Mouse (Mus musculus) spleen, adult 2 months (tissue): ENCODE results near the gene Polr2e. TPM values are rescaled to one million over a fixed set of nuclear protein-coding genes. Genes with fewer than 3 reads are reported as not detected.
A peak's percentile ranks its signal among the peaks of the same experiment; 100 is the strongest.

Experiments
- DNase-seq, 2 experiments: peaks; one replicate each; pipeline versions ENCODE4 v3.0.0 to v3.0.0-alpha.2; 2012 to 2021; ENCODE audit warnings: low spot score in 2 of 2, low read depth in 1 of 2
- H3K27ac ChIP-seq: fragments of 200-500 bp; 2 replicates; pipeline ENCODE4 v1.5.1; 2012; ENCODE audit warnings: low read length, inconsistent platforms; ENCODE audit not compliant: insufficient read depth
- H3K27me3 ChIP-seq: fragments of 200-500 bp; 2 replicates; pipeline ENCODE4 v1.6.1; 2012; ENCODE audit warnings: mild to moderate bottlenecking, moderate library complexity, low read length, inconsistent platforms; ENCODE audit not compliant: control insufficient read depth, insufficient read depth
- H3K36me3 ChIP-seq: fragments of 200-500 bp; 2 replicates; pipeline ENCODE4 v1.6.1; 2012; ENCODE audit warnings: mild to moderate bottlenecking, low read length, inconsistent platforms; ENCODE audit not compliant: control insufficient read depth, insufficient read depth
- H3K4me1 ChIP-seq: fragments of 200-500 bp; 2 replicates; pipeline ENCODE4 v1.6.1; 2011; ENCODE audit warnings: inconsistent platforms; ENCODE audit not compliant: control insufficient read depth, insufficient read depth, insufficient read length
- H3K4me3 ChIP-seq: fragments of 200-500 bp; 2 replicates; pipeline ENCODE4 v1.5.1; 2011; ENCODE audit warnings: mild to moderate bottlenecking, inconsistent platforms; ENCODE audit not compliant: insufficient read depth, insufficient read length; ENCODE audit errors: extremely low read depth
- CTCF ChIP-seq: fragments of 200-500 bp; IDR thresholded peaks from 2 replicates; pipeline ENCODE4 v1.5.1; 2011; ENCODE audit warnings: mild to moderate bottlenecking, inconsistent platforms; ENCODE audit not compliant: insufficient read depth, insufficient read length, insufficient replicate concordance; ENCODE audit errors: extremely low read depth
- POLR2A ChIP-seq: fragments of 200-500 bp; IDR thresholded peaks from 2 replicates; pipeline ENCODE4 v1.6.1; 2011; ENCODE audit warnings: low read depth, low read length, inconsistent platforms
- WGBS: fragments of 180-500 bp; shearing (Covaris S2); methylation state at CpG from one replicate; pipeline ENCODE4 v1.1.7; 2018; 5-methylcytosine and 5-hydroxymethylcytosine counted together
- polyA plus RNA-seq: library from polyadenylated mRNA; depleted of rRNA; stranded (reverse); fragments of >200 nt; gene quantifications from 2 replicates; pipeline ENCODE4 v1.2.3, GENCODE M21; 2012; rRNA removed

The Polr2e gene
- 139 and 182 TPM in 2 replicates for polyA plus RNA-seq

DNA sequence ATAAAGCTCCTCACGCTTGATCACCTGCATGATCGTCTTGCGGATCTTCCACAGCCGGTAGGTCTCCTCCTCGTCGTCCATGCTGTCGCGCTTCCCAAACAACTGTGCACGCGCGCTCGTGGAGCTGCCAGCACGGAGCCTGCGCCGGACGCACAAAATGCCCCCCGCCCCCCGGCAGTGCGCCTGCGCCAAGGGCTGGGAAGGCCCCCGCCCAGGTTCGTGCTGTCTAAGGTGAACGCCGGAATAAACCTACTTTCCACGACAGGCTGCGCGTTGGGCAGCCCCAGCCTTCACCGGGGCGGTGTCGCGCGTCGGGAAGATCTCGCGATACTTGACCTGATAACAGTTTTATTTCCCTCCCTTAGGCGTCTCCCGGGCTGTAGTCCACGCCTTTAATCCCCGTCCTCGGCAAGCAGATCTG, at the start of gene Polr2e:
Gene Polr2e (minus strand): TSS at position 237 of the 421 bp plus-strand sequence.
- Histone ChIP-seq H3K4me1 (peaks cover 19% of the 10 kb centered on the region; the same call in 1 of the 2 replicates), H3K27ac (peak within 1 kb of the TSS; percentile 58), H3K36me3 (peaks cover 28% of the 10 kb centered on the region), H3K4me3 (peak within 1 kb of the TSS; percentile 90), H3K27me3 (no peaks in the 10 kb centered on the region)
- under 1% methylated on average over 40 of the region's 40 CpGs for WGBS
- peak; percentile 93 to 94 for DNase-seq
- TF ChIP-seq POLR2A (peak; percentile 48), CTCF (no peak)

DNA sequence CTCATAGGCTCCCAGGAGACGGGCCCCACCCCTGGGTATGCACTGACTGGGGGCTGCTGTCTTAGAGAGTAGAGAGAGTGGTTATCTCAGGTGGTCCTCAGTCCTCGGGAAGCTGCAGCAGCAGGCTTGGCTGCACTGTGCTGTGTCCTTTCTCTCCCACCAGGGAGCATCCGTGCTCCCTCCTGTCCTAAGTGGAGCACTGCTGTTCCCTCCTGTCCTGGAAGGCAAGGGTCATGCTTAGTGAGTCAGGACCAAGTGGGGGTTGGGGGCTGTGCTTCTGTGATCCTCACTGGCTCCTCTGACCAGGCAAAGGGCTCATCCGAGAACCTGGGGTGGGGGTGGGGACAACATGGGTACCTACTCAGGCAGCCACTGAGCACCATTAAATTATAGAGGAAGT, 49.6 kb upstream of the Polr2e start:
- Histone ChIP-seq H3K27me3 (no peaks in the 10 kb centered on the region), H3K4me3 (no peak overlapping the region), H3K27ac (no peak overlapping the region), H3K36me3 (peaks cover 15% of the 10 kb centered on the region), H3K4me1 (peaks cover 14% of the 10 kb centered on the region; the same call in 1 of the 2 replicates)
- DNase-seq = no peak
- WGBS = 91% methylated on average over 4 of the region's 4 CpGs
- TF ChIP-seq POLR2A (no peak), CTCF (no peak)

DNA sequence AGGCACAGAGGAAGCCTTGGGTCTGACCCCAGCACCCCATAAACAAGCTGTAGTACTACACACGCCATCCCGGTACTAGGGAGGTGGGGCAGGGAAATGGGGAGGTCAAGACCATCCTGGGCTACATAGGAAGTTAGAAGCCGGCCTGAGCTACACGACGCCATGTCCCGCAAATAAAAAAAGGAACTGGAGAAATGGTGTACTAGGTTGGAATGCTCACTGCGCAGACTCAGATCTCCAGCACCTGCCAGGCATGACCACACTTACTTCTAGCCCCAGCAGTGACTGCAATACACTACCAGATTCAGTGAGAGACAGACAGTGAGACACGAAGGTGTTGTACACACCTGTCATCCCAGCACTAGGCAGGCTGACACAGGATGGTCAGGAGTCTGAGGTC, 47.9 kb upstream of the Polr2e start:
- Histone ChIP-seq H3K27ac (peak overlapping the region; percentile 42; the same call in 1 of the 2 replicates), H3K4me3 (no peak overlapping the region)

DNA sequence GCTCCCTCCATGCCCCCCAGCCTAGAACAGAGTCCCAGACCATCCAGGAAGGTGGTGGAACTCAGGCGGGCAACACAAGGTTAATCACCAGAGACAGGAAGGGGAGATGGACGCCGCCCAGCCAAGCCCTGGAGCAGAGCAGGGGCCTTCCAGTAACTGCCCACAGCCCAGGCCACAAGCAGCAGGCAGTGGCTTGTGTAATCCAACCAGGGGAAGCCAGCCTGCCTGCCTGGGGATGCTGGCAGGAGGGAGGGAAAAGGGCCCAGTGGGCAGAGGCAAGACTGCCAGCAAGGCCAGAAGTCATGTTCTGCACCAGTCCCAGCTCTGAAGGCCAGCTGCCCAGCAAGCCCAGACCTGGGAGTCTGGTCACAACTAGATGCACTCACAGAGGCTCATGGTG, 47.3 kb upstream of the Polr2e start:
- WGBS = 57% methylated on average over 3 of the region's 3 CpGs
- H3K4me1 ChIP-seq = peaks cover 14% of the 10 kb centered on the region; the same call in 1 of the 2 replicates
- TF ChIP-seq CTCF (no peak), POLR2A (no peak)
- H3K27me3 ChIP-seq = no peaks in the 10 kb centered on the region
- peaks cover 26% of the 10 kb centered on the region for H3K36me3 ChIP-seq
- no peak for DNase-seq
- H3K27ac ChIP-seq = peak overlapping the region; percentile 27
- no peak overlapping the region for H3K4me3 ChIP-seq

More for the DNA sequence above, 47.9 kb upstream of the Polr2e start:
- H3K4me1 ChIP-seq = peaks cover 14% of the 10 kb centered on the region; the same call in 1 of the 2 replicates
- TF ChIP-seq CTCF = no peak
- no peak for TF ChIP-seq POLR2A
- H3K36me3 ChIP-seq = peaks cover 21% of the 10 kb centered on the region
- 61% methylated on average over 8 of the region's 8 CpGs for WGBS
- DNase-seq = no peak
- H3K27me3 ChIP-seq = no peaks in the 10 kb centered on the region

DNA sequence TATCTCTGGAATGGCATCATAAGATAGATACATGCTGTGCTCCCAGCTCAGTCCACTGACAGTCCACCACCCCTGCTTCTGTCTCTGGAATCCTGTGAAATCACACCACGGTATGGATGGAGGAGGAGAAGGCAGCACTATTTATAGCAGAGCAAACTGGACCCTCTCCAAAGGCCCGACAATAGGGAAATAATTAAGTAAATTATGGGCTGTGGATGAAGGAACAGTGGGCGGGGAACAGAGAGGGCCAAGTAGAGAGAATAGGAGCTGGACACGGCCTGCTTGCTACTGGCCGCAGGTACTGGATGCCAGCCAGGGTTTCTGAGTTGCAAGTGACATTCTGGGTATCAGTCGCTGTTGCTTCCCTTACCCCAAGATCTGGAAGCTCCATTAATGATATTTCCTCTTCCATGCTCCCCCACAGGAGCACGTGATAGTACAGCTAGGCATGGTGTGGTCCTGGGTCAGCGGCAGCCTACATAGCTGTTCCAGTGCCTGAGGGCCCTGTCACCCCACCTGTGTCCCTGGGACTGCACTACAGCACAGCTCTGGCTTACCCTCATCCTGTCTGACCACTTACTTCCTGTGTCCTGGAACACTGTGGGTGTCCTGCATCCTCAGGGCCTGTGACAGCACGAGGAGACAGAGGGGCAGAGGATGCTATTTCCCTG, 45.4 kb upstream of the Polr2e start:
- TF ChIP-seq CTCF (no peak), POLR2A (no peak)
- Histone ChIP-seq H3K27me3 (no peaks in the 10 kb centered on the region), H3K4me1 (peaks cover 14% of the 10 kb centered on the region; the same call in 1 of the 2 replicates), H3K4me3 (no peak overlapping the region), H3K27ac (no peak overlapping the region), H3K36me3 (peaks cover 32% of the 10 kb centered on the region)
- no peak for DNase-seq
- 84% methylated on average over 9 of the region's 9 CpGs for WGBS

DNA sequence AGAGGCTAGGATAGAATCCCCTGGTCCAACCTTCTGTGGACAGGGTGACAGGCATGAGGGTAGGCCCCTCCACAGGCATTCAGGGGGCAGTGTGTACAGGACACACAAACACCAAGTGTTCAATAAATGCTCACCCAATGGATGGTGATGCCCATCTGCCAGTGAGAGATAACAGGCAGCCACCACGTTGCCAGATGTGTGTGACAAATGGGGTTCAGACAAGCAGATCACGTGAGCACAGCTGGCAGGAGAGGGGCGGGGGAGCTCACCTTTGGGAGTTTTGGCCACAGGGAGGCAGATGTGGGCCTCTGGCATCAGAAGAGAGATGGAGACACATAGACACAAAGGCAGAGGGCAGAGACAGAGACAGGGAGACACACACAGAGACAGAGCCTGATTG, 41.5 kb upstream of the Polr2e start:
- H3K4me3 ChIP-seq = no peak overlapping the region
- no peaks in the 10 kb centered on the region for H3K27me3 ChIP-seq
- no peak for TF ChIP-seq POLR2A
- TF ChIP-seq CTCF = no peak
- DNase-seq = no peak
- H3K27ac ChIP-seq = no peak overlapping the region; the same call in 1 of the 2 replicates
- peaks cover 40% of the 10 kb centered on the region for H3K36me3 ChIP-seq
- peaks cover 2% of the 10 kb centered on the region for H3K4me1 ChIP-seq
- WGBS = 80% methylated on average over 3 of the region's 3 CpGs
